Mouse (Mus musculus) testis, adult 2 months (tissue): ENCODE results near the gene Pkp1. TPM values are rescaled to one million over a fixed set of nuclear protein-coding genes. Genes with fewer than 3 reads are reported as not detected.

Experiments
- H3K27ac ChIP-seq: fragments of 200-500 bp; 2 replicates; pipeline ENCODE4 v1.5.1; 2012; ENCODE audit warnings: low read depth, low read length; ENCODE audit not compliant: control insufficient read depth, insufficient read depth
- H3K27me3 ChIP-seq: fragments of 200-500 bp; 2 replicates; pipeline ENCODE4 v1.6.1; 2012; ENCODE audit warnings: mild to moderate bottlenecking, low read length, moderate library complexity; ENCODE audit not compliant: control insufficient read depth, insufficient read depth
- H3K36me3 ChIP-seq: fragments of 200-500 bp; 2 replicates; pipeline ENCODE4 v1.6.1; 2012; ENCODE audit warnings: mild to moderate bottlenecking, low read length; ENCODE audit not compliant: control insufficient read depth, insufficient read depth
- H3K4me1 ChIP-seq: fragments of 200-500 bp; 2 replicates; pipeline ENCODE4 v1.6.1; 2012; ENCODE audit warnings: low read length; ENCODE audit not compliant: control insufficient read depth, insufficient read depth
- H3K4me3 ChIP-seq: fragments of 200-500 bp; 2 replicates; pipeline ENCODE4 v1.5.1; 2012; ENCODE audit warnings: low read depth, mild to moderate bottlenecking, low read length, moderate library complexity, mixed read lengths; ENCODE audit not compliant: control insufficient read depth
- CTCF ChIP-seq: fragments of 200-500 bp; IDR thresholded peaks from 2 replicates; pipeline ENCODE4 v1.5.1; 2012; ENCODE audit warnings: low read depth, mild to moderate bottlenecking, inconsistent platforms, low read length, moderate library complexity; ENCODE audit not compliant: control insufficient read depth, insufficient read depth, insufficient replicate concordance
- POLR2A ChIP-seq: fragments of 200-500 bp; IDR thresholded peaks from 2 replicates; pipeline ENCODE4 v1.6.1; 2012; ENCODE audit warnings: low read depth, mild to moderate bottlenecking, inconsistent platforms, low read length, moderate library complexity; ENCODE audit not compliant: control insufficient read depth
- polyA plus RNA-seq: library from polyadenylated mRNA; depleted of rRNA; stranded (reverse); fragments of >200 nt; gene quantifications from 2 replicates; pipeline ENCODE4 v1.2.3, GENCODE M21; 2012

The Pkp1 gene
- polyA plus RNA-seq, 1 experiment, result 6.5 TPM

- no peaks in the 10 kb centered on the region for H3K36me3 ChIP-seq
- no peak overlapping the region for H3K27ac ChIP-seq
- H3K27me3 ChIP-seq, result no peaks in the 10 kb centered on the region
- TF ChIP-seq POLR2A, result no peak
- no peak for TF ChIP-seq CTCF
- H3K4me3 ChIP-seq, result no peak overlapping the region
- H3K4me1 ChIP-seq, result no peaks in the 10 kb centered on the region
Observed at GRCm38 (mm10) chr1:135925848-135926247, 6.8 kb upstream of the Pkp1 start.

- no peak for TF ChIP-seq POLR2A
- no peak for TF ChIP-seq CTCF
- Histone ChIP-seq H3K27me3 (no peaks in the 10 kb centered on the region), H3K4me1 (no peaks in the 10 kb centered on the region), H3K4me3 (no peak overlapping the region), H3K27ac (no peak overlapping the region), H3K36me3 (no peaks in the 10 kb centered on the region)
Observed at GRCm38 (mm10) chr1:135924377-135924994, 5.5 kb upstream of the Pkp1 start.

GRCm38 (mm10) chr1:135923229-135923628 is 4.2 kb upstream of the Pkp1 start:
- Histone ChIP-seq H3K4me3 (no peak overlapping the region), H3K36me3 (no peaks in the 10 kb centered on the region), H3K4me1 (peaks cover 8% of the 10 kb centered on the region), H3K27me3 (no peaks in the 10 kb centered on the region), H3K27ac (no peak overlapping the region)
- no peak for TF ChIP-seq CTCF
- TF ChIP-seq POLR2A, result no peak

GRCm38 (mm10) chr1:135917206-135917605 is 1.8 kb downstream of the Pkp1 start:
- no peak for TF ChIP-seq CTCF
- no peak overlapping the region for H3K27ac ChIP-seq
- peaks cover 8% of the 10 kb centered on the region for H3K4me1 ChIP-seq
- no peaks in the 10 kb centered on the region for H3K27me3 ChIP-seq
- no peaks in the 10 kb centered on the region for H3K36me3 ChIP-seq
- no peak overlapping the region for H3K4me3 ChIP-seq

- Histone ChIP-seq H3K36me3 (no peaks in the 10 kb centered on the region), H3K4me1 (peaks cover 8% of the 10 kb centered on the region), H3K27me3 (no peaks in the 10 kb centered on the region), H3K27ac (no peak overlapping the region), H3K4me3 (no peak overlapping the region)
- TF ChIP-seq CTCF, result no peak
- no peak for TF ChIP-seq POLR2A
Observed at GRCm38 (mm10) chr1:135916486-135917058, 2.4 kb downstream of the Pkp1 start.

GRCm38 (mm10) chr1:135913657-135914056 is 5.3 kb downstream of the Pkp1 start:
- peaks cover 4% of the 10 kb centered on the region for H3K4me1 ChIP-seq
- no peaks in the 10 kb centered on the region for H3K36me3 ChIP-seq
- H3K27ac ChIP-seq, result no peak overlapping the region
- H3K27me3 ChIP-seq, result no peaks in the 10 kb centered on the region
- H3K4me3 ChIP-seq, result no peak overlapping the region
- no peak for TF ChIP-seq POLR2A
- no peak for TF ChIP-seq CTCF

GRCm38 (mm10) chr1:135909381-135909780 is 9.6 kb downstream of the Pkp1 start:
- no peaks in the 10 kb centered on the region for H3K27me3 ChIP-seq
- H3K4me1 ChIP-seq, result no peaks in the 10 kb centered on the region
- no peak overlapping the region for H3K27ac ChIP-seq
- TF ChIP-seq POLR2A (no peak), CTCF (no peak)
- no peaks in the 10 kb centered on the region for H3K36me3 ChIP-seq
- H3K4me3 ChIP-seq, result no peak overlapping the region
